Mouse (Mus musculus) gastrocnemius, adult 8-10 months (tissue): ENCODE data around the gene Herc6. TPM values are rescaled to one million over a fixed set of nuclear protein-coding genes. Genes with fewer than 3 reads are reported as not detected.
A peak's percentile ranks its signal among the peaks of the same experiment; 100 is the strongest.
"Not testable (repeated sequence)": the region's sequence is repeated elsewhere in the genome, so short reads cannot be mapped to it uniquely, and the experiment has no call there.

Experiments
- DNase-seq, 2 experiments: peaks; one replicate each; pipeline ENCODE4 v3.0.0; 2022; ENCODE audit warnings: low spot score in 2 of 2
- total RNA-seq, 4 experiments: library from RNA; stranded (reverse); gene quantifications; 2 replicates each; pipeline ENCODE4 v1.2.4; 2022

Gene Herc6
- total RNA-seq, result 1 to 10 TPM in 1 of 4 experiments, under 1 TPM in 3; 0.12 to 1.6 (median 0.61) TPM

GRCm38 (mm10) chr6:57580881-57581548 is at the start of gene Herc6:
TSS of gene Herc6 (plus strand) at chr6:57581000.
- DNase-seq, result peak; percentile 30 to 47

- no peak for DNase-seq
Measured at GRCm38 (mm10) chr6:57531011-57531410, 49.8 kb upstream of the Herc6 start.

- DNase-seq, result no peak
Measured at GRCm38 (mm10) chr6:57531441-57531840, 49.4 kb upstream of the Herc6 start.

- no peak for DNase-seq
Measured at GRCm38 (mm10) chr6:57532022-57532421, 48.8 kb upstream of the Herc6 start.

- DNase-seq, result no peak
Measured at GRCm38 (mm10) chr6:57533410-57533809, 47.4 kb upstream of the Herc6 start.

- DNase-seq, result peak in 1 of 2 experiments; percentile 12
Measured at GRCm38 (mm10) chr6:57534231-57534610, 46.6 kb upstream of the Herc6 start.

GRCm38 (mm10) chr6:57534611-57535286 is 46.1 kb upstream of the Herc6 start:
- peak; percentile 3 to 20 for DNase-seq

- DNase-seq, result peak; percentile 98 to 99
Measured at GRCm38 (mm10) chr6:57535386-57535936, 45.3 kb upstream of the Herc6 start, which contains the start of gene Ppm1k. TSS of gene Ppm1k (minus strand) at chr6:57535468.

GRCm38 (mm10) chr6:57535971-57536669 is 44.7 kb upstream of the Herc6 start:
- no peak for DNase-seq

GRCm38 (mm10) chr6:57537887-57538286 is 42.9 kb upstream of the Herc6 start:
- no peak for DNase-seq

GRCm38 (mm10) chr6:57540950-57541498 is 39.8 kb upstream of the Herc6 start:
- DNase-seq, result no peak

- DNase-seq, result no peak
Measured at GRCm38 (mm10) chr6:57541737-57542335, 39.0 kb upstream of the Herc6 start.

- not testable (repeated sequence) for DNase-seq
Measured at GRCm38 (mm10) chr6:57543591-57543990, 37.2 kb upstream of the Herc6 start.

GRCm38 (mm10) chr6:57544866-57545265 is 35.9 kb upstream of the Herc6 start:
- DNase-seq, result no peak

- DNase-seq, result no peak
Measured at GRCm38 (mm10) chr6:57551211-57551796, 29.5 kb upstream of the Herc6 start.

GRCm38 (mm10) chr6:57557796-57558317 is 22.9 kb upstream of the Herc6 start:
- no peak for DNase-seq

- DNase-seq, result no peak
Measured at GRCm38 (mm10) chr6:57563454-57563853, 17.3 kb upstream of the Herc6 start.

- DNase-seq, result no peak
Measured at GRCm38 (mm10) chr6:57565452-57565851, 15.3 kb upstream of the Herc6 start.

- DNase-seq, result no peak
Measured at GRCm38 (mm10) chr6:57567630-57568029, 13.2 kb upstream of the Herc6 start.

GRCm38 (mm10) chr6:57570170-57570974 is 10.4 kb upstream of the Herc6 start:
- no peak for DNase-seq
